Mouse (Mus musculus) kidney, adult 2 months (tissue): ENCODE measurements around the gene Map3k20.

Experiments used
- CTCF ChIP-seq: fragments of 200-500 bp; conservative IDR thresholded peaks from 2 replicates; pipeline ENCODE4 v1.5.1; 2011; ENCODE audit warnings: low read depth, mild to moderate bottlenecking, control low read depth, low read length, moderate library complexity, mixed read lengths; ENCODE audit not compliant: insufficient read depth, insufficient read length
- POLR2A ChIP-seq: fragments of 200-500 bp; IDR thresholded peaks from one replicate; pipeline ENCODE4 v1.6.1; 2011; ENCODE audit warnings: low read depth, low read length, control low read depth

DNA sequence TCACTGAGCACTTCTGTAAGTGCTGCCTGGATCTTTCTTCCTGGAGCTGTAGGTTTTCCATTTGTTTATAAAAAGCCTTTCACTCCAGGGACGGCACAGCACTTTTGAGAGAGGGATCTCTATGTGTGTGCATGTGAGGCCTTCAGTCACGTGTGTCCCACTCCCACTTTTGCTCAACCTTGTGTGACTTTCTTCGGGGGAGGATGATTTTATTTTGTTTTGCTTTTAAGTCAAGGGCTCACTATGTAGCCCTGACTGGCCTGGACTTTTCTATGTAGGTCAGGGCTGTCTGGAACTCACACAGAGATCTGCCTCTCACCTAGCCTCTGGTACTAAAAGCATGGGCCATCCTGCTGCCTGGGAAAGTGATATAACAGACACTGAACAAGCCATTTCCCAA, 88.6 kb downstream of the Map3k20 start:
- no peak for TF ChIP-seq CTCF
- TF ChIP-seq POLR2A = no peak
